Mouse (Mus musculus): ENCODE data around the gene Lrrc19. TPM values are rescaled to one million over a fixed set of nuclear protein-coding genes. Genes with fewer than 3 reads are reported as not detected.
"Not testable (repeated sequence)": the region's sequence is repeated elsewhere in the genome, so short reads cannot be mapped to it uniquely, and the experiment has no call there.

Gene Lrrc19
- 1.4 and 1.7 TPM in 2 replicates for polyA plus RNA-seq (2016; fragmentation: Nextera tagmentation; extraction: Ambion mirVana)

- ATAC-seq (ENCODE audit: insufficient number of reproducible peaks, insufficient read depth, low FRiP score, low TSS enrichment) = no peak
- no peak within 1 kb of the TSS for H3K27ac ChIP-seq
- no peak within 1 kb of the TSS for H3K4me2 ChIP-seq (replicated peaks)
- H3K9ac ChIP-seq = no peak within 1 kb of the TSS
- WGBS = 83% methylated on average over 3 of the region's 3 CpGs
- peaks cover 5% of the 10 kb centered on the region for H3K36me3 ChIP-seq
- H3K4me3 ChIP-seq = no peak within 1 kb of the TSS
- H3K9me3 ChIP-seq = no peaks in the 10 kb centered on the region
- H3K27me3 ChIP-seq = no peaks in the 10 kb centered on the region
- H3K4me1 ChIP-seq = no peaks in the 10 kb centered on the region
These were observed at the start of gene Lrrc19 for GRCm38 (mm10) chr4:94649920-94650319. Lrrc19 (minus strand) TSS chr4:94650144.

- ATAC-seq (ENCODE audit: insufficient number of reproducible peaks, insufficient read depth, low FRiP score, low TSS enrichment) = no peak
- H3K4me3 ChIP-seq = no peak overlapping the region
- WGBS = 78% methylated on average over 3 of the region's 3 CpGs
These were observed 46.4 kb upstream of the Lrrc19 start for GRCm38 (mm10) chr4:94696368-94696767.

GRCm38 (mm10) chr4:94692175-94692574 is 42.2 kb upstream of the Lrrc19 start:
- Histone ChIP-seq H3K27ac (no peak overlapping the region), H3K27me3 (no peaks in the 10 kb centered on the region), H3K4me2 (replicated peaks) (no peak overlapping the region), H3K9ac (no peak overlapping the region), H3K36me3 (peaks cover 16% of the 10 kb centered on the region), H3K4me3 (no peak overlapping the region), H3K4me1 (no peaks in the 10 kb centered on the region), H3K9me3 (no peaks in the 10 kb centered on the region)
- no peak for ATAC-seq (ENCODE audit: insufficient number of reproducible peaks, insufficient read depth, low FRiP score, low TSS enrichment)
- 84% methylated on average over 2 of the region's 2 CpGs for WGBS

More at GRCm38 (mm10) chr4:94696368-94696767, 46.4 kb upstream of the Lrrc19 start:
- Histone ChIP-seq H3K27ac (no peak overlapping the region), H3K27me3 (no peaks in the 10 kb centered on the region), H3K36me3 (0 out of 2 replicates have a peak, but pooled peaks cover 4% of the 10 kb centered on the region), H3K4me2 (replicated peaks) (no peak overlapping the region), H3K9me3 (no peaks in the 10 kb centered on the region), H3K4me1 (no peaks in the 10 kb centered on the region), H3K9ac (no peak overlapping the region)

GRCm38 (mm10) chr4:94691078-94691477 is 41.1 kb upstream of the Lrrc19 start:
- H3K27ac ChIP-seq = no peak overlapping the region
- H3K27me3 ChIP-seq = no peaks in the 10 kb centered on the region
- WGBS = 86% methylated on average over 4 of the region's 4 CpGs
- H3K9ac ChIP-seq = no peak overlapping the region
- H3K4me2 ChIP-seq (replicated peaks) = no peak overlapping the region
- H3K36me3 ChIP-seq = peaks cover 16% of the 10 kb centered on the region
- no peaks in the 10 kb centered on the region for H3K9me3 ChIP-seq
- H3K4me1 ChIP-seq = no peaks in the 10 kb centered on the region
- no peak for ATAC-seq (ENCODE audit: insufficient number of reproducible peaks, insufficient read depth, low FRiP score, low TSS enrichment)
- no peak overlapping the region for H3K4me3 ChIP-seq

GRCm38 (mm10) chr4:94689804-94690203 is 39.9 kb upstream of the Lrrc19 start:
- not testable (repeated sequence) for H3K27me3 ChIP-seq; H3K9me3 ChIP-seq; H3K4me1 ChIP-seq; H3K4me3 ChIP-seq; ATAC-seq (ENCODE audit: insufficient number of reproducible peaks, insufficient read depth, low FRiP score, low TSS enrichment); H3K4me2 ChIP-seq (replicated peaks); H3K27ac ChIP-seq; H3K9ac ChIP-seq
- peaks cover 14% of the 10 kb centered on the region for H3K36me3 ChIP-seq
- 93% methylated on average over 2 of the region's 2 CpGs for WGBS

- Histone ChIP-seq H3K9me3 (no peaks in the 10 kb centered on the region), H3K36me3 (peaks cover 19% of the 10 kb centered on the region), H3K4me2 (replicated peaks) (no peak overlapping the region), H3K27me3 (no peaks in the 10 kb centered on the region), H3K27ac (no peak overlapping the region), H3K9ac (no peak overlapping the region), H3K4me1 (no peaks in the 10 kb centered on the region), H3K4me3 (no peak overlapping the region)
- ATAC-seq (ENCODE audit: insufficient number of reproducible peaks, insufficient read depth, low FRiP score, low TSS enrichment) = no peak
- 83% methylated on average over 5 of the region's 5 CpGs for WGBS
These were observed 33.4 kb upstream of the Lrrc19 start for GRCm38 (mm10) chr4:94683305-94683704.

- no peaks in the 10 kb centered on the region for H3K4me1 ChIP-seq
- H3K9me3 ChIP-seq = no peaks in the 10 kb centered on the region
- H3K9ac ChIP-seq = no peak overlapping the region
- no peak for ATAC-seq (ENCODE audit: insufficient number of reproducible peaks, insufficient read depth, low FRiP score, low TSS enrichment)
- H3K4me2 ChIP-seq (replicated peaks) = no peak overlapping the region
- no peak overlapping the region for H3K27ac ChIP-seq
- no peak overlapping the region for H3K4me3 ChIP-seq
- no peaks in the 10 kb centered on the region for H3K27me3 ChIP-seq
- 67% methylated on average over 1 of the region's 1 CpGs for WGBS
- peaks cover 14% of the 10 kb centered on the region; the same call in 1 of the 2 replicates for H3K36me3 ChIP-seq
These were observed 32.1 kb upstream of the Lrrc19 start for GRCm38 (mm10) chr4:94682029-94682428.

- no peak overlapping the region for H3K4me3 ChIP-seq
- 88% methylated on average over 2 of the region's 2 CpGs for WGBS
- no peak overlapping the region for H3K4me2 ChIP-seq (replicated peaks)
- no peak for ATAC-seq (ENCODE audit: insufficient number of reproducible peaks, insufficient read depth, low FRiP score, low TSS enrichment)
- no peak overlapping the region for H3K9ac ChIP-seq
- H3K27me3 ChIP-seq = no peaks in the 10 kb centered on the region
- no peak overlapping the region for H3K27ac ChIP-seq
- H3K36me3 ChIP-seq = peaks cover 14% of the 10 kb centered on the region; the same call in 1 of the 2 replicates
- H3K9me3 ChIP-seq = no peaks in the 10 kb centered on the region
- H3K4me1 ChIP-seq = no peaks in the 10 kb centered on the region
These were observed 31.2 kb upstream of the Lrrc19 start for GRCm38 (mm10) chr4:94681181-94681580.

- no peak for ATAC-seq (ENCODE audit: insufficient number of reproducible peaks, insufficient read depth, low FRiP score, low TSS enrichment)
- Histone ChIP-seq H3K9me3 (no peaks in the 10 kb centered on the region), H3K4me2 (replicated peaks) (no peak overlapping the region), H3K4me3 (no peak overlapping the region), H3K9ac (no peak overlapping the region), H3K27ac (no peak overlapping the region), H3K27me3 (no peaks in the 10 kb centered on the region), H3K36me3 (peaks cover 14% of the 10 kb centered on the region; the same call in 1 of the 2 replicates), H3K4me1 (no peaks in the 10 kb centered on the region)
- 89% methylated on average over 2 of the region's 2 CpGs for WGBS
These were observed 30.7 kb upstream of the Lrrc19 start for GRCm38 (mm10) chr4:94680662-94681061.

- Histone ChIP-seq H3K9me3 (no peaks in the 10 kb centered on the region), H3K9ac (no peak overlapping the region), H3K27ac (no peak overlapping the region), H3K4me3 (no peak overlapping the region), H3K4me2 (replicated peaks) (no peak overlapping the region), H3K36me3 (no peaks in the 10 kb centered on the region), H3K4me1 (no peaks in the 10 kb centered on the region), H3K27me3 (no peaks in the 10 kb centered on the region)
- ATAC-seq (ENCODE audit: insufficient number of reproducible peaks, insufficient read depth, low FRiP score, low TSS enrichment) = no peak
- WGBS = 35% methylated on average over 1 of the region's 1 CpGs
These were observed 19.8 kb upstream of the Lrrc19 start for GRCm38 (mm10) chr4:94669718-94670117.

- not testable (repeated sequence) for H3K4me2 ChIP-seq (replicated peaks); H3K27me3 ChIP-seq; ATAC-seq (ENCODE audit: insufficient number of reproducible peaks, insufficient read depth, low FRiP score, low TSS enrichment); H3K4me3 ChIP-seq; H3K9me3 ChIP-seq; H3K4me1 ChIP-seq; H3K27ac ChIP-seq; H3K9ac ChIP-seq
- peaks cover 12% of the 10 kb centered on the region for H3K36me3 ChIP-seq
- WGBS = 92% methylated on average over 5 of the region's 5 CpGs
These were observed 657 bp upstream of the Lrrc19 start for GRCm38 (mm10) chr4:94650426-94651175.

- Histone ChIP-seq H3K9me3 (no peaks in the 10 kb centered on the region), H3K27me3 (no peaks in the 10 kb centered on the region), H3K27ac (no peak overlapping the region), H3K36me3 (no peaks in the 10 kb centered on the region; the same call in 1 of the 2 replicates), H3K4me2 (replicated peaks) (no peak overlapping the region), H3K9ac (no peak overlapping the region), H3K4me3 (no peak overlapping the region), H3K4me1 (no peaks in the 10 kb centered on the region)
- 98% methylated on average over 2 of the region's 2 CpGs for WGBS
- ATAC-seq (ENCODE audit: insufficient number of reproducible peaks, insufficient read depth, low FRiP score, low TSS enrichment) = no peak
These were observed 6.8 kb downstream of the Lrrc19 start for GRCm38 (mm10) chr4:94643141-94643540.
